Mouse (Mus musculus): ENCODE data around the gene Lyg1. TPM values are rescaled to one million over a fixed set of nuclear protein-coding genes. Genes with fewer than 3 reads are reported as not detected.

Gene Lyg1
- total RNA-seq, 2 experiments from 2014 or later, result not detected

DNA sequence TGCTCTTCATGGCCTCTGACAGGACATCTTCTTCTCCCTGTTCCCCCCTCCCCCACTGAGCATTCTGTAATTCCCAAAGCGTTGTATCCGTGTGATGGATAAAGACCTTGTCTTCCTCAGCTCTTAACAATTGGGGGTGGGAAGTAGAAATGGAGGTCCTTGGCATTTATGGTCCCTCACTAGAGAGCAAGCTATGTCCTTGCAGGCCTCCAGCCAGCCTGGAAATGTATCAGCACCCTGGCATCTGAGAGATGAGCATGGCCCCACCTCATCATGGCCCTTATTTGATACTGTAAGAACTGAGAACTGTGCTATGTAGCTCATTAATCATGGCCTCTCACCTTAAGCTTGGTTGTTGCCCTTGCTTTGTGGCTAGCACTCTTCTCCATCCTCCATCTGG, 2.3 kb downstream of the Lyg1 start:
- no peak for DNase-seq (ENCODE audit: low spot score in 2 of 2)

DNA sequence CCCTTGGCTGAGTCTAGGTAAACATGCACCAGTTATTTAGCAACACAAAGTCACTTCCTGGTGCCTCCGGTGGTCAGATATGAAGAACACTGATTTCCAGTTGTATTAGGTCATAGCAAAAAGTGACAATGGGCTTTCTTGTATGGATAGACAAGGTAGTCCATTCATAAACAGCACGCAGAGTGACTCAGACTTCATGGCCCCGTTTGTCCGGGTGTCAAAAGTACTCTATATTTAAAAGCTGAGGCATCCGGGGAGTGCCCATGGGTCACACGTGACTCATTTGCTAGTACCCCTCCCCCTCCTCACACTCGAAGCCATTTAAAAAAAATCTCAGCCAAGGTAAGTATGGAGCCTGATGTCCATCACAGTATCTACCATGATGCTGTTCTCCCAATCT, 2.8 kb downstream of the Lyg1 start:
- DNase-seq (ENCODE audit: low spot score in 2 of 2), result no peak

DNA sequence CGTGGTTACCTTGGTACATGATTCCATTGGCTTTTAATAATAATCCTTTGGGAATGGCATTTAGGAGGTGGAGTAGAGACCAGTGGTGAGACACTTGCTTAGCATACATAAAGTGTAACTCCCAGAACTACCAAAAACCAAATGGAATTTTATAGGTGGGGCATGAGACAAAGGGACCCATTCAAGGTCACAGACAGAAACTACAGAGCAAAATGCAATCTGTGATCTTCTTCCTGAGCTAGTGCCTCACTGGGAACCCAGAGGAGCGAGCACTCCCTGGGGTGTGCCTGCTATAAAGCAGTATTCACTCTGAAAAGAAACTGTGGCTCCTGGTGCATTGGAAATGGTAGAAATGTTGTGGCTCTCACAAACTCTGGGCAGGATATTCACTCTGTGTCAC, 8.7 kb downstream of the Lyg1 start:
- DNase-seq (ENCODE audit: low spot score in 2 of 2), result no peak

DNA sequence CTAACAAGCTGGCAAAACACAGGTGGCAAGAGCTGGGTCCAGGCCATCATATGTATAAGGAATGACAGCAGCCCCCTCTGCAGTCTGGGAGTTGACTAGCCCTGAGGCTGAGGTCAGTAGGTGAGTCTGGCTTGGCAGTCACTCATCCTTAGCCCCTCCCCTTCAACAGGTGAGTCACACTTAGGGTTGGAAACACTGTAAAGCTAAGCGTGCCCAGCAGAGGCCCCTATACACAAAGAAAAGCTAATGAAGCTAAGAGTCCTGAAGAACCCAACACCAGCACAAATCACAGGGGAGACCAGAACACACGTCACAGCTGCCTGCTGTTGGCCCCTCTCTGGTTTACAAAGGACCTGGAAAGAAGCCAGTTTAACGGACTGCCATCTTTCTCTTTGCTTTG, 25.8 kb downstream of the Lyg1 start:
- DNase-seq (ENCODE audit: low spot score in 2 of 2), result peak; percentile 38 to 40

DNA sequence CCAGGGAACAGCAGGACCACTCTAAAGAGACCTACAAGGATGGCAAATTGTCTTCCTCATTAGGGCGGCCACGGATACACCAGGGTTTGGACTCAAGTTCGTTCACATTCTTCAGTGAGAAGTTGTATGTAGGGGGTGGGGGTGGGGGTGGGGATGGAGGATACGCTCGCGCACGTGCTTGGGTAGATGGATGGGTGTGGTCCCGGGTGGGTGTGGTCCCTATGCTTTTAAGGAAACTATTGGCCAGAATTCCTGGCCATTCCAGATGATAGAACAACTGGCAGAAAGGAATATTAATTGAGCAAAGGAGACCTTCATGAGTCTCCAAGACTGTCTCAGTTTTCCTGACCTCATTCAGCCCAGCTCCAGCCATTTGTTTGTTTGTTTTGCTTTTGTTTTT, 31.6 kb downstream of the Lyg1 start:
- no peak for DNase-seq (ENCODE audit: low spot score in 2 of 2)

DNA sequence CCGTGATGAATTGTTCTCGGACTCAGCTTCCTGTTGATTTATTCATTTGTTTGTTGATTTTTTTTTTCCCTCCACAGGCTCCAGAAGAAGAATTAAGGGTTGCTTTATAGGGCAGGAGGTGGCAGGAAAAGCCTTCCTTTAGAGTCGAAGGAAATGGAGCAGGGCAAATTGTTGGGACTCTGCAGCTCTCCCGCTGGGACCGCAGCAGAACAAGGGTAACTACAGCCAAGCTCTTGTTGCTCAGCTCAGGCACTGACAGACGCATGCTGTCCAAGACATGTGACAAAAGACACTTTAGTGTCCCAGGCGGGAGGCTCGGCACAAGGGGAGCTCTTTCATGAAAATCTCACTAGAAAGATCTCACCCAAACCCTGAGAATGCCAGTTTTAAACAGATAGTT, 35.0 kb downstream of the Lyg1 start:
- no peak for DNase-seq (ENCODE audit: low spot score in 2 of 2)

DNA sequence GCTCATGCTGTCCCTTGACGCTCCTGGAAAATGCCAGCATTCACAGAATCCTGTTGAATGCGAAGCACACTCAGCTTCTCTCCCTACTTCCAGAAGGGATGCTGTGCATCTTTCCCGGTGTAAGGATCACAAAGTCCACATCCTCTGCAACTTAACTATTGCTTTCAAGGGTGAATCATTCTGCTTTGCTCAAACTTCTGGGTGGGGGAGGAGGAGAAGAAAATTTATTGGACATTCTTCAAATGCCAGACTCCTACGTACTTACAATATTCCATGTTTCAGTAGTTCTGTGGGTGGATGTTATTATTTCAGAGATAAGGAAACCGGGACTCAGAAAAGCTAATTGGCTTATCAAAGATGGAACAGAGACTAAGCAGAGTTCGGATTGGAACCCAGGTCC, 39.5 kb downstream of the Lyg1 start:
- no peak for DNase-seq (ENCODE audit: low spot score in 2 of 2)

DNA sequence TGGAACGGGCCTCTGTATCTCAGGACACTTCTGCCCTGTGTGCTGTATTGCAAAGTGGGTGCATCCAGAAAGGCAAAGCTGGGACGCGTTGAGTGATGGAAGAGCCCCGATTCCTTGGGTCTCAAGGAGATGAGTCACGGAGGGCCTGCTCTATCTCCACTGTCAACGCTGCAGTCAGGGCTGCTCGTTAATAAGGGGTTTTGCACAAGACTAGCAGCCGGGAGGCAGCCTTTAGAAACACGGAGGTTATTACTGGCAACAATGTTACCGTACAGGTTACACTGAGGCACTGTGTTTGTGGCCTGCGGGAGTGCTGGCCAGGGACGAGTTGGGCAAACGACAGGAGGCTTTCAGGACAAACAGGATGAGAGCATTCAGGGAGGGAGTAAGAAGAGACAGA, 39.9 kb downstream of the Lyg1 start:
- DNase-seq (ENCODE audit: low spot score in 2 of 2), result no peak

DNA sequence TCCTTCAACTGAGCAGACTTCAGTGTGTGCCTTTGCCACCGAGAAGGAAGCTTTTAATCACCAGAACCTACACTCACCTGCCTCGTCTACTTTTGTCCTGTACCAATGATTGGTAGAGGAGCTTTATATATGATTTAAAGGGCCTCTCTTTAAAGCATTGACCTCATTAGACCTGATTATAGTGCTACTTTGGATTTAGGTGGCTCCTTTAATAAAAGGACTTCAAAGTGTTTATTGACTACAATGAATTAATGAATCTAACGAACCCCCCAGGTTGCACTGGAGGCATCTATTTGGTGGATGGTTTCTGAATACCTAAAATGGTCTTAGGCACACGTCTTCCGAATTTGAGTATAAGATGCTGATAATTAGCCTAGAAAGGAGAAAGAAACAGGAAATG, 41.2 kb downstream of the Lyg1 start, which contains the start of gene Lyg2:
Gene Lyg2 (minus strand): TSS at position 101 of the 400 bp plus-strand sequence.
- no peak for DNase-seq (ENCODE audit: low spot score in 2 of 2)

DNA sequence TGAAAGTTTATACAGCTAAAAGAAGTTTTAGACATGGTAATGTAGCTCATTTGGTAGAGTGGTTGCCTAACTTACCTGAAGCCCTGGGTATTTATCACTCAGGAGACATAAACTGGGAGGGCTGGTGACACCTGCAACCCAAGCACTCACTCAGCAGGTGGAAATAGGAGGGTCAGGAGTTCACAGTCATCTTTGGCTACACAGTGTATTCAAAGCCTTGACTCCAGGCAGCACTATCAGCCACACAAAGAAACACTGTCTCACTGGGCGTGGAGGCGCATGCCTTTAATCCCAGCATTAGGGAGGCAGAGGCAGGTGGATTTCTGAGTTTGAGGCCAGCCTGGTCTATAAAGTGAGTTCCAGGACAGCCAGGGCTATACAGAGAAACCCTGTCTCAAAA, 44.8 kb downstream of the Lyg1 start:
- DNase-seq (ENCODE audit: low spot score in 2 of 2), result no peak

DNA sequence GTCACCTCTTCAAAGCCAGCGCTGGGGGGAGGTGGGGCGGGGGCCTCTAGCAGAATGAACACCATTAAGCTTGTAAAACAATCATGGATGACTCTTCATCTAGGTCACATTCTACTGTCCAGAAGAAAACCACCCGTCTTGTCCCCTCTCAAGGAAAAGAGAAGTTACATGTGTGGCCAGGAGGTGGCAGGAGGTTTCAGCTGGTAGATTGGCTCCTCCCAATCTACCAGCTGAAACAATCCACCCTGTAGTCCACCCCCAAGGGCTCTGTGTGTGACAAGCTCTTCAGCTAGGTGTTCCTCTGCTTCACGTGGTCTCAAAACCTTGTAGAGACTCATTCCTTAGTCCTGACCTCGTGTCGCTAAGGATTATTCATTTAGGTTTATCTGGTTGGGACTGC, 54.4 kb downstream of the Lyg1 start:
- DNase-seq (ENCODE audit: low spot score in 2 of 2), result no peak

DNA sequence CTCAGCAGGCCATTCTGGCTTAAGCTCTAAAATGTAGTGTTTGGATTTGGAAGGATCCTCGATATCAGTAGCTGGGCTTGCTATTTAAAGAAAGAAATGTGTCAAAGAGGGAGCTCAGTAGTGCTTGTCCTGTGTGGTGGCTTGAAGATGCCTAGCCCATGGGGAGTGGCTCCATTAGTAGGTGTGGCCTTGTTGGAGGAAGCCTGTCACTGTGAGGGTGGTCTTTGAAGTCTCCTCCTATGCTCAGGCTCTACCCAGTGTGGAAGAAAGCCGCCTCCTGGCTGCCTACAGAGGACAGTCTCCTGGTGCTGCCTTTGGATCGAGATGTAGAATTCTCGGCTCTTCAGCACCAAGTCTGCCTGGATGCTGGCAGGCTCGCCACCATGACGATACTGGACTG, 57.3 kb downstream of the Lyg1 start:
- DNase-seq (ENCODE audit: low spot score in 2 of 2), result no peak

DNA sequence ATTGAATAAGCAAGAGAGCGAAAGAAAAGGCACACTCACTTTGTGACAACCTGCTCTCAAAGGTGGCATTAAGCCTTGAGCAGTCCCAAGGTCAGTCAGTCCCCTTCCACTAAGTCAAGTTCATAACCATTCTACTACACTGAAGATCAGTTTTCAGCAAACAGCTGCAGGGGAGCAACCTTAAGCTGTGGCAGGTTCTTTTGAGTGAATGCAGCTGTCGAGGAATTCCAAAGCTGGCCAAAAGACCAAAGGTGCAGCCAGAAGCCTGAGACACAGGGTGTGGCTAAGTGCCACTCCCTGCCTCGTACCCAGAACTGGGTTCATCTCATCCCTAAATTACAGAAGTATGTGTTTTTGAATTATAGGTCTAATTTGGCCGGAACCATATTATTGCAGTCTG, 57.7 kb downstream of the Lyg1 start:
- no peak for DNase-seq (ENCODE audit: low spot score in 2 of 2)

Other genes with a start within 250 kb of the Lyg1 start
- 1 to 10 TPM; 2.1 to 3.5 TPM for gene 2010300C02Rik, start 237.7 kb downstream of the Lyg1 start, total RNA-seq (2021)
- 1 to 10 TPM; 3.9 to 6.2 TPM for gene Tsga10, start 91.3 kb downstream of the Lyg1 start, total RNA-seq (2021)
- gene Lipt1, start 86.0 kb downstream of the Lyg1 start, total RNA-seq (2021), result 10 to 100 TPM in 1 of 2 experiments, 1 to 10 TPM in 1; 10.0 to 15.8 TPM
- 10 to 100 TPM in 1 of 2 experiments, 1 to 10 TPM in 1; 9.6 to 12.9 TPM for gene Mitd1, start 67.3 kb downstream of the Lyg1 start, total RNA-seq (2021)
- gene Mrpl30, start 67.3 kb downstream of the Lyg1 start, total RNA-seq (2021), result 100 to 1,000 TPM; 186 to 276 TPM
- not detected for gene Lyg2, start 41.3 kb downstream of the Lyg1 start, total RNA-seq (2021)
- 10 to 100 TPM; 71.7 to 77.9 TPM for gene Txndc9, start 40.1 kb upstream of the Lyg1 start, total RNA-seq (2021)
- 10 to 100 TPM; 47.2 to 47.8 TPM for gene Eif5b, start 40.3 kb upstream of the Lyg1 start, total RNA-seq (2021)
- gene Rev1, start 172.0 kb upstream of the Lyg1 start, total RNA-seq (2021), result 10 to 100 TPM; 20.5 to 22.2 TPM

All from adrenal gland, adult 18-20 months (tissue).